Mouse (Mus musculus): ENCODE data around the gene Socs3. TPM values are rescaled to one million over a fixed set of nuclear protein-coding genes. Genes with fewer than 3 reads are reported as not detected.

The Socs3 gene
- total RNA-seq, 2 experiments from 2014 or later: 5.0 to 9.0 TPM

- DNase-seq: no peak
Observed at GRCm38 (mm10) chr11:117972656-117973558, 3.1 kb upstream of the Socs3 start.

GRCm38 (mm10) chr11:117971646-117972242 is 1.9 kb upstream of the Socs3 start:
- no peak for DNase-seq

- DNase-seq: no peak
Observed at GRCm38 (mm10) chr11:117971100-117971499, 1.3 kb upstream of the Socs3 start.

GRCm38 (mm10) chr11:117969100-117969944 is 525 bp downstream of the Socs3 start:
- DNase-seq: peak; percentile 98

- no peak for DNase-seq
Observed at GRCm38 (mm10) chr11:117968716-117969099, 1.1 kb downstream of the Socs3 start.

- peak; percentile 59 for DNase-seq
Observed at GRCm38 (mm10) chr11:117968016-117968671, 1.7 kb downstream of the Socs3 start.

- no peak for DNase-seq
Observed at GRCm38 (mm10) chr11:117967249-117968015, 2.4 kb downstream of the Socs3 start.

- no peak for DNase-seq
Observed at GRCm38 (mm10) chr11:117966506-117967100, 3.2 kb downstream of the Socs3 start.

GRCm38 (mm10) chr11:117965561-117965981 is 4.3 kb downstream of the Socs3 start:
- DNase-seq: no peak

- DNase-seq: no peak
Observed at GRCm38 (mm10) chr11:117965052-117965451, 4.8 kb downstream of the Socs3 start.

- no peak for DNase-seq
Observed at GRCm38 (mm10) chr11:117964294-117964693, 5.6 kb downstream of the Socs3 start.

GRCm38 (mm10) chr11:117963872-117964271 is 6.0 kb downstream of the Socs3 start:
- no peak for DNase-seq

GRCm38 (mm10) chr11:117963091-117963793 is 6.6 kb downstream of the Socs3 start:
- DNase-seq: peak; percentile 100

GRCm38 (mm10) chr11:117962228-117963067 is 7.4 kb downstream of the Socs3 start:
- peak; percentile 91 for DNase-seq

GRCm38 (mm10) chr11:117960601-117961000 is 9.2 kb downstream of the Socs3 start:
- no peak for DNase-seq

- no peak for DNase-seq
Observed at GRCm38 (mm10) chr11:117959741-117960381, 10.0 kb downstream of the Socs3 start.

- peak; percentile 65 for DNase-seq
Observed at GRCm38 (mm10) chr11:117959166-117959565, 10.7 kb downstream of the Socs3 start.

GRCm38 (mm10) chr11:117958197-117958596 is 11.7 kb downstream of the Socs3 start:
- DNase-seq: peak; percentile 86

- no peak for DNase-seq
Observed at GRCm38 (mm10) chr11:117955621-117956020, 14.2 kb downstream of the Socs3 start.

Data from adrenal gland, postnatal 10 days (tissue).